Mouse (Mus musculus) retina, postnatal 1 day (tissue): Measurements from ENCODE around the gene Dusp27.

Experiments used
- DNase-seq: peaks from one replicate; pipeline ENCODE4 v3.0.0-alpha.2; 2012

Dusp27 gene

GRCm38 (mm10) chr1:166127719-166128118 lies at the start of gene Dusp27:
Dusp27 (minus strand) TSS chr1:166127922.
- DNase-seq, result no peak

- DNase-seq, result no peak
Observed at GRCm38 (mm10) chr1:166173621-166174020, 45.9 kb upstream of the Dusp27 start.

DNA sequence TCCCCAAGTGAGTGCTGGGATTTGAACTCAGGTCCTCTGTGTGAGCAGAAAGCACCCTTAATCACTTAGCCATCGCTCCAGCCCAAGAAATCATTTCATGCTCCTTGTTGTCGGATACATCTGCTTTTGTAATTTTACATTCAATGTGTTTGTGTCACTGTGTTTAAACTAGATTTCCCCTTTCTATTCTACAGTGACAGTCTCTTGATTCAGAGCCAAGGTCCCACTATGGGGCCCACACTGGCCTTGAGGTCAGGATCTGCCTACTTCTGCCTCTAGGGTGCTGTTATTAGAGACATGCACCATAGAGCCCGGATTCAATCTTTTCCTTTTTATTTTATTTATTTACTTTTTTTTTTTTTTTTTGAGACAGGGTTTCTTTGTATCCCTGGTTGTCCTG lies 45.3 kb upstream of the Dusp27 start:
- DNase-seq, result no peak

DNA sequence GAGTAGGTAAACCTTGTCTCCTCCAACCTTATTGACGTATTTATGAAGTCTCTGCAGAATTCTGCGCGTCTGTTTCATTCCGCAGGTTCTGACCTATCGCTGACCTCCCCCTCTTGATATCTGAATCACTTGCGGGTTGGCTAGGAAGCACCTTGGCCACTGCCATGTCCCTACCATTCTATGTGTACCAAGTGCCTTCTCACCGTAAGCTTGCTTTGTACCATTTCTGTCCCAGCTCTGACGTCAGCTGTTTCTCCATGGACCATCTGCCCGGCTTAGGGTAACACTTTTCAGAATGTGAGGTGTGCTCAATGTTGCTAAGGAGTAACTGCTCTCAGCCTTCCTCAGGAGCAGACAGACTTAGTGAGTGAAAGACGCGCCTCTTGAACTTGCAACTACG lies 43.1 kb upstream of the Dusp27 start:
- DNase-seq, result no peak

DNA sequence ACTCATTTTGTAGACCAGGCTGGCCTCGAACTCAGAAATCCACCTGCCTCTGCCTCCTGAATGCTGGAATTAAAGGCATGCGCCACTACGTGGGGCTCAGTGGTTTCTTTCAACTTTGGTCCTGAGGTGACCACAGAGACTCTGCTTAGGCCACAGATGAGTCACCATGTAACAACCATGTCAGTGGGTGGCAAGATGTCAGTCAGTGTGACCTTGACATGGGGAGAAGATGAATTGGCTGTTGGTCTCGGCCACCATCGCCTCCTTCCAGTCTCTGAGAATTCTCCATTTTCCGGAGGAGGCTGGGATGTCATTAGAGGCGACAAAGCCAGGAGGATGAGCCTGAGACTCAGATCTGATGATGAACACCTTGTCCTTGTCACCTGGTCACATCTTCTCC lies 42.0 kb upstream of the Dusp27 start:
- DNase-seq, result no peak

- no peak for DNase-seq
Observed at GRCm38 (mm10) chr1:166168017-166168416, 40.3 kb upstream of the Dusp27 start.

- no peak for DNase-seq
Observed at GRCm38 (mm10) chr1:166167405-166167804, 39.7 kb upstream of the Dusp27 start.

DNA sequence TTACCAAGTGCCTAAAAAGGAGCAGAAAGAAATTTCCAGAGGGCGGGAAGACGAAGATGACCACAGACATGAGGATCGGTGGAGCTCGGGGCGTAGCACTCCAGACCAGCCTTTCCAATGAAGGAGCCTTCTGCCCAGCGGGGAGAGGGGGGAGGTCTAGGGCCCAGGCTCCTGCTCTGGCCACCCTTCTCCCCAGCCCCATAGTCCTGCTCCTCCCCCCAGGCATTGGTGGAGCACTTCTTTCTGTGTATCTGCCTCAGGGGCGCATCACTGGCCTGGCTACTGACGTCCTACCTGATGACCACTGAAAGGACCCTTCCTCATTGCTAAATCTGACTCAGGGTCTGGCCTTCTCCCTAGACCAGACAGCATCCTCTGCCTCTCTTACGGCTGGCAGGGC lies 37.4 kb upstream of the Dusp27 start:
- DNase-seq, result no peak

- DNase-seq, result no peak
Observed at GRCm38 (mm10) chr1:166164580-166164979, 36.9 kb upstream of the Dusp27 start.

- peak; percentile 86 for DNase-seq
Observed at GRCm38 (mm10) chr1:166160569-166161445, 33.1 kb upstream of the Dusp27 start.

- DNase-seq, result no peak
Observed at GRCm38 (mm10) chr1:166160111-166160510, 32.4 kb upstream of the Dusp27 start.

DNA sequence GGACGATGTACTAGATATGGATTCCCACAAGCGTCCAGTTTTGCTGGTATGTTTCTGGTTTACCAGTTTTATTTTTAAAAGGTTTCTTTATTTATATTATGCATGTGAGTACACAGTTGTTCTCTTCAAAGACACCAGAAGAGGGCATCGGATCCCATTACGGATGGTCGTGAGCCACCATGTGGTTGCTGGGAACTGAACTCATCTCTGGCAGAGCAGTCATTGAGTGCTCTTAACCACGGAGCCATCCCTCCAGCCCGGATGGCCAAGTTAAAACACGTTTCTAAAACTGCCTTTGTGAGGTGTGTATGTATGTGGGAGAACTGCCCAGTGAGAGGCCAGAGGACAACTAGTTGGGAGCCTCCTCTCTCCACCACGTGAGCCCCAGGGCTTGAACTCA lies 30.9 kb upstream of the Dusp27 start:
- no peak for DNase-seq

- no peak for DNase-seq
Observed at GRCm38 (mm10) chr1:166157712-166158111, 30.0 kb upstream of the Dusp27 start.

DNA sequence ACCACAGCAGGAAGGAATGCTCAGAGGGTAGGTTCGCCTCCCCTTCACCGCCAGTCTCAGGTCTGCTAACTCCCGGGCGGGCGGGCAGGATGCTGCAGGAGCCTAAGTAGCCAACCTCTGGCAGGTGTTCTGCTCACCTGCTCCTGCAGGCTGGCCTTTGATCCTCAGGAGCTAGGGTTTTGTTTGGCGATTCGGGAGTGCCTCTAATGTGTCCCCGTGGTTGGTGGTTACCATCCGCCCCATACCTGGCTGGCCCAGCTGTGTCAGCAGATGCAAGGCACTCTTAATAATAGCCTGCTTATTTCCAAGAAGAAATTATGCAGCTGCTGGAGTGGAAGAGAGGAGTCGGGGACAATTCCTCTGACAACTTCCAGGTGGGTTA lies 27.4 kb upstream of the Dusp27 start:
- no peak for DNase-seq

DNA sequence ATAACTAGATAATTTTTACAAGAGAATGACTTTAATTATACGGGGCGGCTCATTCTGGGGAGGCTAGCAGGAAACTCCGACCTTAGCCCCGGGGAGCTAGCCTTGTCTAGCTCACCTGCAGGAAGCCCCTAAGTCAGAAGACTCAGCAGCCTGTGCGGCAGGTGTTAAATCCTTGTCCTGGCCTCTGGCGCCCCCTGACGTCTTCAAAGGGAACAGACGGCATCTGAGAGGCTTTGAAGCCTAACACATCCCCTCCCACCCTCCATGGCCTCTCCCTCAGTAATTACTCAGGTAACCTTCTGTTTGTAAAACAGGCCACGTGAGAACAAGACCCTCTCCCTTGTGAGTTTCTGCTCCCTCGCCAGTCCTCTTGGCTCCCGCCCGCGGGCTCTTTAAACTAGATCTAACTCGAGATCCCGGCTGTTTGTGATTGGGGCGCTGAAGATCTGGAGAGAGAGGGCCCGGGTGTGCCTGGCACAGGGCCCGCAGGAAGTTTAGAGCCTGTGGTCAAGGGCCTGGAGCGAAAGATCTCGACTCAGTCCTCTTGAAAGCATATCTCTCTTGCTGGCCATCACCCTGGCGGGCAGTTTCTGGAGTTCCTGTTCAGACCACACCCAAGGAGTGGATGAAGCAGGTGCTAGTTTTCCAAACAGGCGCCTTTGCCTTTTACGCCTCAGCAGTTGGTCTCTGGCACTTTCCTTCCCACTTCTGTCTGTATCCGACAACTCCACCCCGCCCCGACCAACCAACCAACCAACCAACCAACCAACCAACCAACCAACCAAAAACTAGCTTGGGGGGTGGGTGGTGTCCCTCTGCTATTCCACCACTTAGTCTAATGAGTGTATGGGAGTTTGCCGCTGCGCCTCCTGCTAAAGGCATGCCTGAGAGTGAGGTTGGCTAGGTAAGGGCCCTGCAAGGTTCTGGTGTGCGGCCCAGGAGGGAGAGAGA lies 26.7 kb upstream of the Dusp27 start:
- peak; percentile 85 for DNase-seq

- DNase-seq, result peak; percentile 85
Observed at GRCm38 (mm10) chr1:166153351-166154120, 25.8 kb upstream of the Dusp27 start.

DNA sequence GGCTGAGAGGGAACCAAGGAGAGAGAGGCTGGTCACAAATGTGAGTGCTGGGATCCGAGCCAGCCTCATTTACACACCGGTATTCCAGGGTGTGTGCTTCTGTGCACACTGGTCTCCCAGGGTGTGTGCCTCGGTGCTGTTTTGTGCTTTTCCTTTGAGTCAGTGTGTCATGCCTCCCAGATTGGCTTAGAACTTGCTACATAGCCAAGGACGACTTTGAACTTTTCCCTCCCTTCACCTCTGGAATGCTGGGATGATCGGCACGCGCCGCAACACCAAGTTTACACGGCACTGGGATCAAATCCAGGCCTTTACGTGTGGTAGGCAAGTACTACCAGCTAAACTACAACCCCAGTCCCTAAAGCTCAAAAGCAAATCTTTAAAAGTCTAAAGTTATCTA lies 24.3 kb upstream of the Dusp27 start:
- no peak for DNase-seq

DNA sequence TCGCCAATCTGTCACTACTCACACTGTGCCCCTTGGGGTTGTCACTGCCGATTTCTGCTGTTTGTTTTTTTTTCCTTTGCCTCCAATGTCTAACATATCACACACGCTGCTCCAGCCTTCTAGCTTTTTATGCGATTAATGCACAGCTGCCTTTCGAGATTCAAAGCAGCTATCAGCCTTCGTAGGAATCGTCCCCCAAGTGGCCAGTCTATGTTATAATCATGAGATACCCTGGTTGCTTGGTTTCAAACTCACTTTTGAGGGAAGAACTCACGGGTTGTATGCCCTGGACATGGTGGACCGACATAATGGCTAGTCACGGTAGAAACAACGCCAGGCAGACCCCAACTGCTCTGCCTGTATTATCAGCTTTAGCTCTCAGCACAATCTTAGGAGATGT lies 23.6 kb upstream of the Dusp27 start:
- DNase-seq, result no peak

- DNase-seq, result no peak
Observed at GRCm38 (mm10) chr1:166150035-166150434, 22.3 kb upstream of the Dusp27 start.

- no peak for DNase-seq
Observed at GRCm38 (mm10) chr1:166149441-166149840, 21.7 kb upstream of the Dusp27 start.

DNA sequence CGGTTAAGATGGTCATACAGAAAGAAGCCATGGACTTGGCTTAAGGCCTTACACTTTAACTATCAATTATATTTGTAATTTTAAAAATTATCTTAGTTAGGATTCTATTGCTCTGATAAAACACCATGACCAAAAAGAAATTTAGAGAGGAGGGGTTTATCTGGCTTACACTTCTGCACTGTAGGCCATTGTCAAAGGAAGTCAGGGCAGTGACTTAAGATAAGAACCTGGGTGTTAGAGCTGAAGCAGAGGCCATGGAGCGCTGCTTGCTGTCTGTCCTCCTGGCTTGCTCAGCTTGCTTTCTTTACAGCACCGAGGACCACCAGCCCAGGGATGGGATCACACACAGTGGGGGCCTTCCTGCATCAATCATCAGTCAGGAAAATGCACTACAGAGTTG lies 19.9 kb upstream of the Dusp27 start:
- no peak for DNase-seq

- DNase-seq, result no peak
Observed at GRCm38 (mm10) chr1:166146626-166147025, 18.9 kb upstream of the Dusp27 start.

GRCm38 (mm10) chr1:166142369-166142768 lies 14.6 kb upstream of the Dusp27 start:
- no peak for DNase-seq
